Mouse (Mus musculus) retina, postnatal 1 day (tissue): ENCODE results near the gene Nelfa.
"Not testable (repeated sequence)": the region's sequence is repeated elsewhere in the genome, so short reads cannot be mapped to it uniquely, and the experiment has no call there.

Experiments
- DNase-seq: peaks from one replicate; pipeline ENCODE4 v3.0.0-alpha.2; 2012

Nelfa gene

DNA sequence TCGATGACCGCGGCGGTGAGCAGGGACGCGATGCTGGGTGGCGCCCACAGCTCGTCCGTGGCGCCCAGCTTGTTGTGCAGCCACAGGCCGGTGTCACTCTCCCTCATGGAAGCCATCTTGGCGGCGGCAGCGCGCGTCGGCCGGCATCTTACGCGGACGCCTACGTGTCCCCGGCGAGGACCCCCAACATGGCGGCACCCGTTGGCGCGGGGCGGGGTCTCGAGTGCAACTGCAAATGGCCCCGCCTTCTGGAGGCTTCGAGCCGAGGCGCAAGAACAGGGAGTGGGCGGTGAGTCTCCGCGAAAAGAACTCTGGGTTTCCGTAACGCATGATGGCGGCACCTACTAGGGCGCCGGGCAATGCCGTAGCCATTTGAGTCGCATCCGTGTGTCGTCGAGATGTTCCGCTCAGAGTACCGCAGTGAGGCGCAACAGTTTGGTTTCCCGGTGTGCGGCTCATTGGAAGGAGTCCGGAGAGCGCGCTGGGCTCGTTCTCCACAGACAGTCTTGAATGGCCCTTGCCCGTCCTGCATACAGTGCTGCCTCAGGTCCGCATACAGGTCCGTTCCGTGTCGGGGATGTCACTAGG lies at the start of gene Nelfa:
TSS of gene Nelfa (minus strand) at position 294 of the 588 bp plus-strand sequence.
- DNase-seq, result peak; percentile 99

DNA sequence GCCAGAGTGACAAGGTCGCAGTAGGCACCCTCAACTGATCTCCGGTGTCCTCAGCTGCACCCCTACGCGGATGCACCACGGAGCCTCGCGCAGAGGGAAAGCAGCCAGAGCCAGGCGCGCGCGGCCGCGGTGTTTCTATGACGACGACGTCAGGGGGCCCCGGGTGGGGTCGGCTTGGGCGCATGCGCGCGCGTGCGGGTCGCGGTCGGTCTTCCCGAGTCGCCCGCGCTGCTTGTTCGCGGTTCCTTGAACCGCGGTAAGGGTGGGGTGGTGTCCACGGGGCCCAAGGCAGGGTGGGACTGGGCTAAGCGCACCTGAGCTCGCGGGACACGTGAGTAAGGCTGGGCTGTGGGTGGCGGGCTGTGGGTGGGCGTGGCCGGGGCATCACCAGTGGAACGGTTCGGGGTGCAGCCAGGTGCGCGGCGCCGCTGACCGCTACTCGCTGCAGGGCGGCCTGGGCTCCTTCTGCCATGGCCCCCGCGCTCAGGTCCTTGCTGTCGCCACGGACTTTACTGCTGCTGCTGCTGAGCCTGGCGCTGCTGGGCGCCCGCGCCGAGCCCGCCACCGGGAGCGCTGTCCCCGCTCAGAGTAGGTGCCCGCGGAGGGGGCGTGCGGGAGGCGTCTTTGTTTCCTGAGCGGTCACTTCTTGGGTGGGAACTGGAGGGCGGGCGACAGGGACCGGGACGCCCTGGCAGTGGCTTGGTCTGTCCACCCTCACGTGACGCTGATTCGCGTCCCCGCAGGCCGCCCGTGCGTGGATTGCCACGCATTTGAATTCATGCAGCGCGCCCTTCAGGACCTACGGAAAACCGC lies 47.3 kb upstream of the Nelfa start, which contains the start of gene Gm1673:
TSS of gene Gm1673 (plus strand) at position 125 of the 813 bp plus-strand sequence.
- peak; percentile 94 for DNase-seq

DNA sequence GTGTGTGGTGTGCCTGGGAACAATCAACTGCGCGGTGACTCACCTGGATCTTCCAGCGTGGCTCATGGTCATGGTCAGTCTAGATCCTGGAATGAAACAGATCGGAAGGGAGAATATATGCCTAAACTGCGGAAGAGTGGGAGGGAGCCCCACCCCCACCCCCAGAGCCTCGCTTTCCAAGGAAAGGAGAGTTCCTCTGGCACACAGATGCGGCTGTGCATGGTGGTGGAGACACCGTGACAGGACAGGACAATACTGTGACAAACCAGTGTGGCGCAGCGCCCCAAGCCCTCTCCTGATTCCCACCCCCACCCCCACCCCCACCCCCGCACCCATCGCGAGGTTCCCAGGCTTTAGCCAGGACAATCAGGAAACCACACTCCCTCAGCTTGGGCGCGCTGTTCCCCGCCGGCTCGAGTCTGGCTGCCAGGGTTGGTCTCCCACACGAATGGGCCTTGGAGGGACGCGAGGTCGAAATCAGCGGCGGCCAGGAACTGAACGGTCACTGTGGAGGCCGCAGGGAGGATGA lies 46.6 kb upstream of the Nelfa start:
- no peak for DNase-seq

DNA sequence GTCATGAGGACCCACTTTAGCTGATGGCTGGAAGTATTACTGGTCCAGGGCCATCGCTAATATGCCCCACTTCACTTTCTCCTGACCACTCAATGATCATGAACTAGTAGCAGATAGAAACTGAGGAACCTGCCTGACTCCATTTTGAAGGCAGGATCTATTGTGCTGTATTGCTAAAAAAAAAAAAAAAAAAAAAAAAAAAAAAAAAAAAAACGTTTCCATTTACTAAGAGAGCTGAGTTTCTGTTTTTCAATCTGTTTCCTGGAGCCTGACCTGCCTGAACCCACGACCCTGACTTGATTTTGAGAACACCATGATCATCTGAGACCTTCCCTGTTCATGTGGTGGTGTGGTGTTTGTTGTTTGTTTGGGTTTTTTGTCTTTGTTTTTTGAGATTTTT lies 40.1 kb upstream of the Nelfa start:
- DNase-seq, result no peak

DNA sequence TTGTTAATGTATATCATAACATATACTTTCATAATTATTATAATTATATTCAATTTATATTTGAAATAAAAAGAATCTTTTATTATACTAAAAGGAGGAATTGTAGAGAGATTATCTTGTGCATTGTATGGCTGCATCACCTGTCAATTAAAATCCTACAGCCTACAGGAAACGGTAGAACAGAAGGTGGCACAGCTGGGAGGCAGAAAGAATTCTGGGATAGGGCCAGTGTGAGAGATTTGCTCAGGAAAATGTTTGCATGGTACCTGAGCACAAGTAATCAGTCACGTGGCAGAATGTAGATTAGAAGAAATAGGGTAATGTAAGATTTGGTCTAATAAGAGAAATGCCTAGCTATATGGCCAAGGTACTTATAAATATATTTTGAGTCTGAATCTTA lies 38.5 kb upstream of the Nelfa start:
- no peak for DNase-seq

DNA sequence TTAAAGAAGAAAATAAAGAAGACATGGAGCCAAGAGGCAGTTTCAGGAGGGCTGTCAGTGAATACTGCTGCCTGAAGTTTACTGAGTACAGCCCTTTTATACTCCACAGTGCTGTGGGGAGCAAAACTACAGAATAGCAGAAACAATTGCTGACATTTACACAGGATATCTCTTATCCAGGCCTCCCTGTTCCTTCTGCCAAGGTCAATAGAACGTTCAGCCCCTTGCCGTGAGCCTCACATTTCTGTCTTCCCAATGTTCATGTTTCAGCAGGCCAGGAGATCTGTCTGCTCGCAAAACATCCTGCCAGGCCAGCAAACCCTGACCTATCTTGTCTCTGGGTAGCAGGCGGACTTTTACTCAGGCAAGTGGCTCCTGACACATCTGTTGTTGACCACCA lies 23.2 kb upstream of the Nelfa start:
- no peak for DNase-seq

DNA sequence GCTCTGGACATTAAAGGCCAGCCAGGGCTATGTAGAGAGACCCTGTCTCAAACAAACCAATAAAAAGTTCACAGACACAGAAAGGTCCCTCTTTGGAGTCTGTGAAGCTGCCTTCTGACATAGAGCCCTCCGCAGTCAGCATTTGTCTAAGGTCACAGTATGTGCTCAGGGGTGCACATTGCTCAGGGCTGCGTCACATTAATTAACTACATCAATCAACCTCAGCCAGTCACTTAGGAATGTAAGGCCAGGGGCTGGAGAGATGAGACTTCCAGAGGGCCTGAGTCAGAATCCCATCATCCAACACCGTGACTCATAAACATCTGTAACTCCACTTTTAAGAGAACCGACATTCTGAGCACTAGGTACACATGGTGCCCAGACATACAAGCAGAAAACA lies 19.7 kb upstream of the Nelfa start:
- DNase-seq, result no peak

DNA sequence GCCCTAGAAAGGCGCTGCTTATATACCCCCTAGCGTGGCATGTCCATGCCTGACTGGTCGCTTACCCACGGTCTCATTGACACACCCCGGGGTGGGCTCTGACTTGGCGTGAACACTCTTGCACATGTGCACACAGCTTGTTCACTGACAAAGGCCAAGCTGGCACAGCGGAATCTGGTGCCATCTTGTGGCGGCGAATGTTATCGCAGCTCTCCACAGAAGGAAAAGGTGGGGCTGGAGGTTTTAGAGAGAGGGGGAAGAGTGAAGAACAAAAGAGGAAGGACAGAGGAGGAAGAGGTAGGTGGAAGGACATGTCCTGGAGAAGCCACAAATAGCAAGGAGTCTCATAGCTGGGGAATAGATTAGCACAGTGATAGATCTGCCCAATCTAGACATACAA lies 18.1 kb upstream of the Nelfa start:
- peak; percentile 86 for DNase-seq

DNA sequence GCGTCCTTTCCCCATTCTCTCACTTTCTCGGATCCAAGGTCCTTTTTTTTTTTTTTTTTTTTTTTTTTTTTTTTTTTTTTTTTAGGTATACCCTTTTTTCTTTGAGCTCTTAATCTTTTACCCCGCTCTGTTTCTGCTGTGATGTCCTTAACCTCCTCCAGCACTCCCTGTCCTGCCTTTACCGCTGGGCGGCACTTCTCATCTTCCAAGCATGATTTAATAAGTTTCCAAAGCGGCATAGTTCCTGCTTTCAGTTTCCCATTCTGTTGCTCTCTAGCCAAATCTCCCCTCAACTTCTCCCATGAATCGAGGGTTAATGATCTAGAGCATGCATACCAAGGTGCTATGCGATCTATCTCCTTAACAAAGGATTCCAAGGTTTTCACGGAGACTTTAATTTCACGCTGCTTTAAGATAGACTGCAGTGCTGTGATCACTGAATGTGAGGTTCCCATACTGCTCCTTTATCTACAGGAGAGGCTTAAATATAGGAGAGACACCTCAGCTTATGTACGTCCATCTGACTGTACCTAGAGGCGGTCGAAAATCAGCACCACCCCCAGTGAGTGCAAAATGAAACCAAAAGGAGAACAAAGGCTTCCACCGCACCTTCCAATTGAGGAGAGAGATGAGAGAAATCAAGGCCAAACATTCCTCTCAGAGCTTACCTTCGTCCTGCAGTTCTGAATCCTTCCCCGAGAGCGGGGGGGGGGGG lies 17.4 kb upstream of the Nelfa start:
- DNase-seq, result no peak

DNA sequence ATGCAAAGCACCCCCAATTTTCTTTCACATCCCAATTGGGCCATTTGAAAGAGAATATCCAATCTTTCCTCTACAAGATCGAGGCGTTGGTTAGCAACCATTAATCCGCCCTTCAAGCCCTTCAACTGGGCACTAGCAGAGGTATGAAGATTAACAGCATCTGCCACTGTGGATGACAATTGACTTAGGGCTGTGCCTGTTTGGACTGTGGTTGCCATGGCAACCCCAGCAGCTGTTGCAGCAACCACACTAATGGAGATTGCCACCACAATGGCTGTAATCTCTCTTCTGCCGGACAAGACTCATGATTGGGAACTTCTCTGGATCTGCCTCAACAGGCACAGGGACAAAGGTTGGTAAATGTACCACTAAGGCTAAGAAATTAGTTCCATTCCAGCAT lies 12.1 kb upstream of the Nelfa start:
- DNase-seq, result peak; percentile 62

DNA sequence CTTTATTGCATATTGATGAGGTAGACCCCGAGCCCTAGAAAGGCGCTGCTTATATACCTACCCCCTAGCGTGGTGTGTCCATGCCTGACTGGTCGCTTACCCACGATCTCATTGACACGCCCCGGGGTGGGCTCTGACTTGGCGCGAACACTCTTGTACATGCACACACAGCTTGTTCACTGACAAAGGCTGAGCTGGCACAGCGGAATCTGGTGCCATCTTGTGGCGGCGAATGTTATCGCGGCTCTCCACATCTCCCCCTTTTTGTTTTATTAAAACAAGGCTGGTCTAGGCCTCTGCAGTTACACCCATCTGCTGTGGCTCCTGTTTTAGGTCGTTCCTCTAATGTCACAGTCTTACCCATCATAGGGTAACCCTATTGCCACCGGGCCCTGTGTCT lies 10.8 kb upstream of the Nelfa start:
- not testable (repeated sequence) for DNase-seq

DNA sequence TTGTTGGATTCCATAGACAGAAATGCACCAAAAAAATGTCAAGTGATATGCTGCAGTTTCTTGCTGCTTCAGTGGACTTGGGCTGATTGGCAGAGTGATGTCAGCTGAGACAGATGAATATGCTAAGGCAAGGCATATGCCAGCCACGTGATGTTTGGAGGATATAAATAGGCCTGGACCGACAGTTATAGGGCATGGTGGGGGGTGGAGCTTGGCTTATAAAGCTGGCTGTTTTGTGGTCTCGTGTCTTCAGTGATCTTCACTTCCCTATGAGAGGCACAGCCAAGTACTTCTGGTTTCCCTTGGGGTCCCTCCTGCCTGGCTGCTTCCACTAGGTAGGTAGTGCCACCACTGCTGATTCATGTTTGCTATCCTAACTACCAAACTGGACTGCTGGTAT lies 2.2 kb upstream of the Nelfa start:
- no peak for DNase-seq

DNA sequence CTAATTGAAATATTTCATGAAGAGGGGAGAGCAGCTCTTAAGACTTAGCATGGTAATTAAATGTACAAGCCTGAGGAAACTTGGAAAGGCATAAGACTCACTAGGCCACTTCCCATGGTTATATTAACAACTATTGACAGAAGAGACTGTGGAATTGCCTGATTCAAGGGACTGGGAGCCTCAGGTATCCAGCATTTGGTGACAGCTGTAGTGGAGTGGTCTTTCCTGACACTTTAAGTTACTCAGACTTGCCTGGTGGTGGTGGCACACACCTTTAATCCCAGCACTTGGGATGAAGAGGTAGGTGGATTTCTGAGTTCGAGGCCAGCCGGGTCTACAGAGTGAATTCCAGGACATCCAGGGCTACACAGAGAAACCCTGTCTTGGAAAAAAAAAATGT lies 1.0 kb upstream of the Nelfa start:
- DNase-seq, result no peak

DNA sequence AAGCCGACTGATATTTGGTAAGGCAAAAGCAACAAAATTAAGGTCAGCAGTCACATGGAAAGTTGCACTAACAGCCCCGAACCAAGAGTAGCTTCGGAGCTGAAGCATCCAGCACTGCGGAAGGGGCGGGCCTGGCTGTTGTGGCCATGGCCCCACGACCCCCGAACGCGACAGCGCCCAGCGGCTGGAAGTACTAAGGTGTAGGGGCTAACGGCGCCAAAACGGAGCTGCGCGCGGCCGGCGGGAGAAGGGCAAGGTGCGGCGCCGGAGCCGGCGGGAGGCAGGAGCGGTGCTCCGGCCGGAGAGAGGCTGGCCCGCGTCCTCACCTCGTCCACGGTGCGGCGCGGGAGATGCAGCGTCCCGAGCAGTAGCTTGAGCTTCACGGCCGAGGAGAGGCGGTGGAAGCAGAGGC lies 507 bp downstream of the Nelfa start:
- no peak for DNase-seq

DNA sequence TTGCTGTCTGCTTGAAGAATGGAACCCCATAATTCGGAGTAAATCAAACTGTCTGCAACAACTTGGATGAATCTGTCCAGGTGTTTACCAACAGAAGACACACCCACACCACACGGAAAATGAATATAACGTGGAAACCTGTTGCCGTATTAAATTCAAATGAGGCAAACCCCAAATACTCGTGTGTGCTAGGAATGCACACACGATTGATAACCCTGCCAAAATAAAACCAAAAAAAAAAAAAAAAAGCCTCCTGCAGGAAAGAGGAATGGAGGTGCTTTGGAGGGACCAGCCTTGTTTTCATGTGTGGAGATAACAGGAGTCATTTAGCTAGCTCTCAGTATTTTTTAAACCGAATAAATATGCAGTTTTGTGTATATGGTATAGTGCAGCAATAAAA lies 1.3 kb downstream of the Nelfa start:
- DNase-seq, result no peak

DNA sequence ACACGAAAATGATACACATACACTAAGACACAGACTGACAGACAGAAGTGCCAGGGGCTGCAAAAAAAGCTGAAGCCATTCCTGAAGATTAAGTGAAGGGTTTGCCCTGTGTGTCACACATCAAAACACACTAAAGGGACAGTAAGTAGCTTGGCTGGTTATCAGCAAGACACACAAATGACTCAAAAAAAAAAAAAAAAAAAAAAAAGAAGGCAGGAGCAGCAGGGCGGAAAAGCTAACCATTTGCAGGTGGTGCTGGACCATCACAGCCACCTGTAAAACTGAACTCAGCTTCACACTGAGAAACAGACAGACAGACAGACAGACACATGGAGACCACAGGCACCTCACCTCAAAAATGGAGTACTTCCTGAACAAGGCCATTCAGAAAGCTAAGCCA lies 2.1 kb downstream of the Nelfa start:
- DNase-seq, result no peak

DNA sequence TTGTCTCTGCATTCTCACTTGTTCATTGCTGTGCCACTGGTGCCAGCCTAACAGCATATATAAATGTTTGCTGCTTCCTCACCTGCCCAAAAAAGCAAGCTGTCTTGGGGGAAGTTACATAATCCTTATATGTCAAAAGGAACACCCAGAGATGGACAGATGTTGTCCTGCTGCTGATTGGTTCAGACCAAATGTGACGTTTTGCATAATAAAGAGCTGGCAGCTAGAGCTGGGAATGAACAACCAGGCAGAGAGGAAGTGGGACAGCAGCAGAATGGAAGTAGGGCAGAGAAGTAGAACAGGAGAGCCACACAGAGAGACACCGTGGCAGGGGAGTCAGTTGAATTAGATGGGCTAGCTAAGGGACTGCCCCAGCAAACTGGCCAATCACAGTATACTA lies 3.8 kb downstream of the Nelfa start:
- DNase-seq, result peak; percentile 12

DNA sequence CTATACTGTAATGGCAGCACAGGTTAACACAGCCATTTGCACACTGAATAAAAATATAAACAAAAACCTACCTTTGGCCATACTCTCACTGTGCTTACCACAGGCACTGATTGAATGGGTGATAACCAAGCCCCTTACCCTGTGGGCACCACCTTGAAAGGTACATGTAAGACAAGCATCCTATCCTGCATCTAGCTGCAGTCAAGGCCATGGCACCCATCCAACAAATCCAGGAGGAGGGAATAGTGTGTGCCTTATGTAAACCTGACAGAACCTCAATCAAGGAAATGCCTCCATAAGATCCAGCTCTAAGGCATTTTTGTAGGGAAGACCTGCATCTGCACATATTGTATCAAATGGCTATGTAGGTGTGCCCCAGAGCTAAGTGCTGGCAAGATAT lies 10.0 kb downstream of the Nelfa start:
- DNase-seq, result no peak

DNA sequence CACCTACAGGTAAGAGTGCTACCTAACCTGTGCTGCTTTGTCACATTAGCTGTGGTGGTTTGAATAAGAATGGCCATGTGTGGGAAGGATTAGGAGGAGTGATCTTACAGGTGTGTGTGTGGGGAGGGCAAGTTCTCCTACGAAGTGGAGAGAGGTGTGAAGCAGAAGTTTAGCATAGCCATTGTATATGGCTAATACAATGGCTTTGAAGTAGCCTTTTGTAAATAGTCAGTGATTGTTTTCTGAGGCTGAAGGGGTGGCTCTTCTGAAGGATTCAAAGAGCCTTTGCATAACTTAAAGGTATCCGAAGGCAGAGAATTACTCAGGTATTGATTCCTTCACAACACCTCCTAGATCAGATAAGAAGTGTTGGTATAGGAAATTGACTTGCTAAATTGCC lies 13.6 kb downstream of the Nelfa start:
- no peak for DNase-seq

DNA sequence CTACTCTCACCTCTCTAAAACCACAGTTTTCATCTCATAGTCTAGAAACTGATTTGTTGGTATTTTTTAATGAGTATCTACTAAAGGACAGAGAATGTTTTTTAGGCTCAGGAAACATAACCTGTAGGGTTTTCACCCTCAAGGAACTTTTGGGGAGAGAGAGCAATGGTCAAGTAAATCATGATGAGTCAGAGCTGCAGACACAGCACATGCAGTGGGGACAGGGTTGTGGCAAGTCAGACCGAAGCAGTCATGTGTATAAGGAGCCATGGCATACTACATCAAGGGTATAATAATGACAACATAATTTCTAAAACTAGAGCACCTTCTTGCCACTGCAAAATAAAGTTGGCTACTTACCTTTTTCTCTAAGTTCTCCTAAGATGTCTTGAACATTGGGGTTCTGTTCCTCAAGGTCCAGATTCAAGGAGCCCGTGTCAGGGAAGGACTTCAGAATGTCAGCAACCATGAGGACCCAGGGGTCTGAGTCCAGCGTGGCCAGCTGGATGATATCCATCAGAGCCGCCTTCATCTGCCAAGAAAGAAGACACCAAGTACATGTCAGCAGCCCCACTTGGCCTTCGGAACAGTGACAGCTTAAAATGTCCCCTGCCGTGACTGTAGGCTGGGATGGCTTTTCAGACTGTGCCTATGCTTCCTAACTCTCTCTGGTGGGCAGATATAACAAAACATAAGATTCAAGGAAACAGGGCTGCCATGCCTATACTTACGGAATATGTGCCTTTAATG lies 14.6 kb downstream of the Nelfa start:
- DNase-seq, result no peak

DNA sequence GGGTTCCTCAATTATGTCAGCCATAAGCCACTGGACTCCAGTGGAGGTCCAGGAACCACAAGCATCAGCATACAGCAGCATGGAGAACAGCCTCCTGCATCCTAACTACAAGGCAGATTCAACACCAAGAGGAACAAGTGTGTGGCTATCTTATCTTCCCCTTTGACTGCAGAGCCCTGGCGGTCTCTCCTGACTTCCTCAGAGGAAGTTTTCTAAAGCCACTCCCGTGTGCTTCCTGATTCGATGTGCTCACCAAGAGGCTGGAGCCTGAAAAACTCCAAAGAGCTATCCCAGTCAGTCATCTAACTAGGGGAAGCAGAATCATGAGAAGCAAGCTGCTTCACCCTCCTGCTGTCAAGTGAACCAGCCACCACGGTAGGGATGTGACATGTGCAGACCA lies 15.3 kb downstream of the Nelfa start:
- DNase-seq, result no peak

DNA sequence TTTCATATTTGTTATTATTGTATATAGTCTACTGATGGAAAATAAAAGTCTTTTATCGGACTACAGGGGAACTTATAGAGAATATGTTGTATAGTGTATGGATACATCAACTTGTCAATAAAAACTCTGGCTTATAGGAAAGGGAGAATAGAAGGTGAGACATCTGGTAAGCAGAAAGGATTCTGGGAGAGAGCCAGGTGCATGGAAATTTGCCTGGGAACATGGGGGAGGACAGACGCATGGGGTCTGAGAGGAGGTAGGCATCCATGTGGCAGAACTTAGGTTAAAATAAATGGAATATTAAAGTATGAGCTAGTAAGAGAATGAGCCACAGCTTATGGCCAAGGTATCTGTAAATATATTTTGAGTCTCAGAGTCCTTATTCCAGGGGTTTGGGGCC lies 16.2 kb downstream of the Nelfa start:
- DNase-seq, result no peak

DNA sequence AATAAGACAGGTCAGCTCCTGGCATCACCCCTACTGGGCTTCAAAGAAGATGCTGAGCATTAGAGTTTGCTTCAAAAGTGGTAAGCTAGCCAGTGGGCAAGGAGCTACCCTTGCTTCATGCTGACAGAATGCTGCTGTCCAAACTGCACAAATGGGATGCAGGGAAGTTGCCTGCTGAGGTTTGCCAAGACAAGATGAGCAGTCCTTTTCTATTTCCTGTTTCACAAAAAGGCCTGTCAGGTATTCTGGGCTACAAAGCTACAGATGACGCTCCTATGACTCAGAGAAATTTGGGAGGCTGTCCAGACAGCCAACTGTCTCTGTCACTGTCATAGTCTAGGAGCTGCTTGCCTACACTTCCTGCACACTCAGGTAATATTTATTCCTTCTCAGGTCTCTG lies 16.7 kb downstream of the Nelfa start:
- no peak for DNase-seq
